Mouse (Mus musculus) stomach, embryonic 14.5 days (tissue): ENCODE data around the gene Plcb1. TPM values are rescaled to one million over a fixed set of nuclear protein-coding genes. Genes with fewer than 3 reads are reported as not detected.

Experiments
- ATAC-seq: fragments of 200-750 bp; cut with Nextera tagmentation; 2 replicates; pipeline ENCODE4 v1.8.0; 2017; ENCODE audit warnings: low read depth, moderate TSS enrichment; ENCODE audit not compliant: insufficient number of reproducible peaks, insufficient read depth, low FRiP score
- H3K27ac ChIP-seq: fragments of 300-500 bp; sonication (generic); 2 replicates; pipeline ENCODE4 v1.5.1; 2014; ENCODE audit warnings: mild to moderate bottlenecking, low read length, moderate library complexity, mixed read lengths
- H3K27me3 ChIP-seq: fragments of 300-500 bp; sonication (generic); 2 replicates; pipeline ENCODE4 v1.6.1; 2014; ENCODE audit warnings: low read length, control low read depth, mixed read lengths; ENCODE audit not compliant: control insufficient read depth, insufficient read depth
- H3K36me3 ChIP-seq: fragments of 300-500 bp; sonication (generic); 2 replicates; pipeline ENCODE4 v1.6.1; 2014; ENCODE audit warnings: mild to moderate bottlenecking, control low read depth, low read length, moderate library complexity, mixed read lengths; ENCODE audit not compliant: control insufficient read depth, insufficient read depth
- H3K4me1 ChIP-seq: fragments of 300-500 bp; sonication (generic); 2 replicates; pipeline ENCODE4 v1.6.1; 2014; ENCODE audit warnings: low read length, control low read depth, mixed read lengths; ENCODE audit not compliant: control insufficient read depth, insufficient read depth
- H3K4me2 ChIP-seq: fragments of 300-500 bp; sonication (generic); replicated peaks from 2 replicates; pipeline ENCODE4 v1.6.1; 2014; ENCODE audit warnings: low read depth, low read length, control low read depth
- H3K4me3 ChIP-seq: fragments of 300-500 bp; sonication (generic); 2 replicates; pipeline ENCODE4 v1.5.1; 2014; ENCODE audit warnings: low read depth, low read length, control low read depth
- H3K9ac ChIP-seq: fragments of 300-500 bp; sonication (generic); replicated peaks from 2 replicates; pipeline ENCODE4 v1.6.1; 2014; ENCODE audit warnings: low read depth, mild to moderate bottlenecking, control low read depth, low read length, moderate library complexity, mixed read lengths
- H3K9me3 ChIP-seq: fragments of 300-500 bp; sonication (generic); 2 replicates; pipeline ENCODE4 v1.6.1; 2016; ENCODE audit warnings: low read depth, low read length, control low read depth; ENCODE audit not compliant: control insufficient read depth
- WGBS: fragments of 180-500 bp; shearing (Covaris S2); extraction: QIAGEN DNeasy Blood & Tissue Kit; methylation state at CpG from one replicate; pipeline ENCODE4 v1.1.7; 2014; 5-methylcytosine and 5-hydroxymethylcytosine counted together
- polyA plus RNA-seq: library from polyadenylated mRNA; unstranded; fragments of >200 nt; fragmentation: Nextera tagmentation; extraction: Ambion mirVana; gene quantifications from 2 replicates; pipeline ENCODE4 v1.2.1, GENCODE M21; 2014

The Plcb1 gene
- polyA plus RNA-seq, 1 experiment from 2014 or later: 25.3 TPM

GRCm38 (mm10) chr2:134845239-134845738 lies 59.4 kb downstream of the Plcb1 start:
- Histone ChIP-seq H3K4me2 (no peak overlapping the region), H3K9me3 (no peaks in the 10 kb centered on the region), H3K4me1 (no peaks in the 10 kb centered on the region), H3K27me3 (no peaks in the 10 kb centered on the region), H3K36me3 (no peaks in the 10 kb centered on the region), H3K9ac (no peak overlapping the region), H3K27ac (peak overlapping the region; percentile 52; the same call in 1 of the 2 replicates), H3K4me3 (no peak overlapping the region)
- WGBS: 54% methylated on average over 3 of the region's 3 CpGs
- ATAC-seq: peak; percentile 69; the same call in 1 of the 2 replicates

- Histone ChIP-seq H3K4me2 (no peak overlapping the region), H3K27me3 (no peaks in the 10 kb centered on the region), H3K9ac (no peak overlapping the region), H3K27ac (no peak overlapping the region), H3K36me3 (no peaks in the 10 kb centered on the region), H3K9me3 (no peaks in the 10 kb centered on the region), H3K4me3 (no peak overlapping the region), H3K4me1 (no peaks in the 10 kb centered on the region)
- 91% methylated on average over 3 of the region's 3 CpGs for WGBS
- no peak for ATAC-seq
Observed at GRCm38 (mm10) chr2:134846555-134846954, 60.7 kb downstream of the Plcb1 start.

- WGBS: 78% methylated on average over 13 of the region's 13 CpGs
- Histone ChIP-seq H3K4me1 (no peaks in the 10 kb centered on the region), H3K27ac (no peak overlapping the region), H3K9me3 (no peaks in the 10 kb centered on the region), H3K36me3 (no peaks in the 10 kb centered on the region), H3K27me3 (no peaks in the 10 kb centered on the region), H3K4me2 (no peak overlapping the region), H3K9ac (no peak overlapping the region), H3K4me3 (no peak overlapping the region)
- ATAC-seq: no peak
Observed at GRCm38 (mm10) chr2:134851189-134852171, 65.6 kb downstream of the Plcb1 start.

- Histone ChIP-seq H3K36me3 (no peaks in the 10 kb centered on the region), H3K4me3 (no peak overlapping the region), H3K27ac (no peak overlapping the region), H3K4me1 (no peaks in the 10 kb centered on the region), H3K27me3 (no peaks in the 10 kb centered on the region), H3K9me3 (no peaks in the 10 kb centered on the region), H3K9ac (no peak overlapping the region), H3K4me2 (no peak overlapping the region)
- no peak for ATAC-seq
Observed at GRCm38 (mm10) chr2:134856239-134856638, 70.4 kb downstream of the Plcb1 start.

GRCm38 (mm10) chr2:134856691-134857090 lies 70.8 kb downstream of the Plcb1 start:
- Histone ChIP-seq H3K4me3 (no peak overlapping the region), H3K4me2 (no peak overlapping the region), H3K27me3 (no peaks in the 10 kb centered on the region), H3K27ac (no peak overlapping the region), H3K9me3 (no peaks in the 10 kb centered on the region), H3K4me1 (no peaks in the 10 kb centered on the region), H3K9ac (no peak overlapping the region), H3K36me3 (no peaks in the 10 kb centered on the region)
- no peak for ATAC-seq
- WGBS: 46% methylated on average over 2 of the region's 2 CpGs

GRCm38 (mm10) chr2:134864985-134865645 lies 79.2 kb downstream of the Plcb1 start:
- H3K27ac ChIP-seq: no peak overlapping the region

GRCm38 (mm10) chr2:134867381-134867780 lies 81.5 kb downstream of the Plcb1 start:
- no peaks in the 10 kb centered on the region for H3K27me3 ChIP-seq
- no peaks in the 10 kb centered on the region for H3K36me3 ChIP-seq
- no peak overlapping the region for H3K4me3 ChIP-seq
- H3K9ac ChIP-seq: no peak overlapping the region
- H3K27ac ChIP-seq: no peak overlapping the region
- no peak for ATAC-seq
- H3K9me3 ChIP-seq: no peaks in the 10 kb centered on the region
- 93% methylated on average over 6 of the region's 6 CpGs for WGBS
- H3K4me2 ChIP-seq: no peak overlapping the region
- no peaks in the 10 kb centered on the region for H3K4me1 ChIP-seq

More at GRCm38 (mm10) chr2:134864985-134865645, 79.2 kb downstream of the Plcb1 start:
- Histone ChIP-seq H3K4me2 (no peak overlapping the region), H3K4me1 (no peaks in the 10 kb centered on the region), H3K27me3 (no peaks in the 10 kb centered on the region), H3K4me3 (no peak overlapping the region), H3K36me3 (no peaks in the 10 kb centered on the region), H3K9me3 (no peaks in the 10 kb centered on the region), H3K9ac (no peak overlapping the region)
- ATAC-seq: no peak
- 74% methylated on average over 7 of the region's 7 CpGs for WGBS

- no peak overlapping the region for H3K27ac ChIP-seq
- H3K4me3 ChIP-seq: no peak overlapping the region
- no peak for ATAC-seq
- no peak overlapping the region for H3K9ac ChIP-seq
- no peaks in the 10 kb centered on the region for H3K36me3 ChIP-seq
- no peaks in the 10 kb centered on the region for H3K27me3 ChIP-seq
- H3K4me1 ChIP-seq: no peaks in the 10 kb centered on the region
- H3K9me3 ChIP-seq: no peaks in the 10 kb centered on the region
- WGBS: 67% methylated on average over 9 of the region's 9 CpGs
- H3K4me2 ChIP-seq: no peak overlapping the region
Observed at GRCm38 (mm10) chr2:134871692-134872489, 86.0 kb downstream of the Plcb1 start.
